Mouse (Mus musculus) gonadal fat pad, adult 2 months (tissue): Measurements from ENCODE around the gene Cntnap2. TPM values are rescaled to one million over a fixed set of nuclear protein-coding genes. Genes with fewer than 3 reads are reported as not detected.
"Not testable (repeated sequence)": the region's sequence is repeated elsewhere in the genome, so short reads cannot be mapped to it uniquely, and the experiment has no call there.

ENCODE experiments used
- DNase-seq: peaks from one replicate; pipeline ENCODE4 v3.0.0-alpha.2; 2012; ENCODE audit warnings: low read depth
- polyA plus RNA-seq: library from polyadenylated mRNA; depleted of rRNA; stranded (reverse); fragments of >200 nt; gene quantifications from 2 replicates; pipeline ENCODE4 v1.2.3, GENCODE M21; 2012

Gene Cntnap2
- polyA plus RNA-seq, 1 experiment = 0.74 TPM

DNA sequence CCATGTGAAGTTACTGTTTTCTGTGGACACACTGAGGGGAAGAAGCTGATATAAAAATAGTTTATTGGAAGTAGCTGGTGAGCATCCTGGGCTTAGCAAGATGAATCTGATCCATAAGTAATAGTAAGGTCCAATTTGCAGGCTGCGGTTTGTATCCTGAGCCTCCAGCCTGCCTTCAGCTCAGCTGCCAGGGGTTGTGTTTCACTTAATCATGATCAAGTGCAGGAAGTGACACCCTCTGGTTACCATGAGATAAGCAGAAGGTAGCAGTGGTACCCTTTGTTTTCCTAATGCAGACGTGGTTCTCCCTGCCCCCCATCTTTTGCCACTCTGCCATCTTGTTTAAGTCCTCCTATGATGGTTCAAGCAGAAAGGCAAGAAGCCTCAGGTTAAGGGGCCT is 1181.2 kb downstream of the Cntnap2 start:
- no peak for DNase-seq

DNA sequence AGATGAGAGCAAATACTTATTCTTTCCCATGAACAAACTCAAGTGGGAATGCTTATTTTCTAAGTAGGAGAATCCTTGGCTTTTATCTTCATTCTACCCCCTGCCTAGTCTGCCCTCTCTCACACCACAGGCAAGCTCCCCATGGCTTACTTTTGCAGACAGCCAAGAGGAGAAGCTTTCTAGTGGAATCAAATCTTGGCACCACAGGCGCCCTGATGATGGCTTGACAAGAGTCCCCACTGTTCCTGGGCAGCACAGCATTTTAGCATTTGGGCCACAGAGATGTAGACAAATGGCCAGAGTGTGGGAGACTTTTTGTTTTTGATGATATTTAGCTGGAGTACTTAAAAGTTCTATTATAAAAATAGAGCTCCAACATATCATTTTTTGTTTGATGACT is 1204.0 kb downstream of the Cntnap2 start:
- no peak for DNase-seq

DNA sequence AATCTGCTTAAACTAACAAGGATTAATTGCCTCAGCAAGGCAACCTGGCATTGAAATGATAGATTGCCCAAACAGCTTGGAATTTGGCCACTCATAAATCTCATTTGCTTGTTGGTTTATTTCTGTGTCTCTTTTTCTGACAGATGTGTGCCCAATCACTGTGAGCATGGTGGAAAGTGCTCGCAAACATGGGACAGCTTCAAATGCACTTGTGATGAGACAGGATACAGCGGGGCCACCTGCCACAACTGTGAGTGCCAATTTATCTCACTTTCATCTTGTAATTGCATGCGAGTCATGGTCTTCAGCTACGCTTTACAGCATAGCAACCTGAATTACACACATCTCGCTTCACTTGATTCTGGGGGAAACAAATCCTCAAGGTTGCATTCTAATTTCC is 1287.8 kb downstream of the Cntnap2 start:
- no peak for DNase-seq

DNA sequence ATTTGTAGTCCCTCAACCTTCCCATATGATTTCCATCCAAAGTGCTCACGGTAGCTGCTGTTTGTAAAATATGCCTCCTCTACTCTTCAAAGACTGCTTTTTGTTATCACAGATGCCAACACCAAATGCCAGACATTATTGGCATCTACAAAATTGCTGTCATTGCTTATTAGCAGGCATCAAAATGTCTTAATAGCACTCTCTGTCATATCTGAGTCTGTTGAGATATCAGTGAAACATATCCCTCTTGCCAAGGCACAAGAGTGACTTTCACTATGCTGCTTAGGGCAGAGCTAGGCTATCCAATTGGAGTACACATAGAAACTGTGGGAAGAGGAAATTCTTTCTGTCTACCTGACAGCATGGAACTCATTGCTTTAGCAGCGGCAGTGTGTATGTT is 1301.9 kb downstream of the Cntnap2 start:
- DNase-seq = no peak

DNA sequence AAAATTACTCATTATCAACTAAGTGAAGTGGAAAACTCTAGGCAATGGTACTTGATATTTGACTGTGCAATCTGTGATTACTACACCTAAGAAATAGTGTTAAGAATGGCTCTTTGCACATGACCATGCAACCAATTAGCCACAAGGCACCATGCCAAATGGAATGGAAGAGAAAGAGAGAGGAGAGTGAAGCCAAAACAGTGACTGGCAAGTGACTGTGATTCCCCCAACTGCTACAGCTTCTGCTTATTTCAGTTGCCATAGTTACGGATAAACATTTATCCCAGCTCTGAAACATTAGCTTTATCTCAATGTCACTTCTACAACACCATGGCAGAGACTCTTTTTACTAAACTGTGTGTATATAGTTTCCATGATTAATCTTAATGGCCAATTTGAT is 1303.0 kb downstream of the Cntnap2 start:
- no peak for DNase-seq

DNA sequence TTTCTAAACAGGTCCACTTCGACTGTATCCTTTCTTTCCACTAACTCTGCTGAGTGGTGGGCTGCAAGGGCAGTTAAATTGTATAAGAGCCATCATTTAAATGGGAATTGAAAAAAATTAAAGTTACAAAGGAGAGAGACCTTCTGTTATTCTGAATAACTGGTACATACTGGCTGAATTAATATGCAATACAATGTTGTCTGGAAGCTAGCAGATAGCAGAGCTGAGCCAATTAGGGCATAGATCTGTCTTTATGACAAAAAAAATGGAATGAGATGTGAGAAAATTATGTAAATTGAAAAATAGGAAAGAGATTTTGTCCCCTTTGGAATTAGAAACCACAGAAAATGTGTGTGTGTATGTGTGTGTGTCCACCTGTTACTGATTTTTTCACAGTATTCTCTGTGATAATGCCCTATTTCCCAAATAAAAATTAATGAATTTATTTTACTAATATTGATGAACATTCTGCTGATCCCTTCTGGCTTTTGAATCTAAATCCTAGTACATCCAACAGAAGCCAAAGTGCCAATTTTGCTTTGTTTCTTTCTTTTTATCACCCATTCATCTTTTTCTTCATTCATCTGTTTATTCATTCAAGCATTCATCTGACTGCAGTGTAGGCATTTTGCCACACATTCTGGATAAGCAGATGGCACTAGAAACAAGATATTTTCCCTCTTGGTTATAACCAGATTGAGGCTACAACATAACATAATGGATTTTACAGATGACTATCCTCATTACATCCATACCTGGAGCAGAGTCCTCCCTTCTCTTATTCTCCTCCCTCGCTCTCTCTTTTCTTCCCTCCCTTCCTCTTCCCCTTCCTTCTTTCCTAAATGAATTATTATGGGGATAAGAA is 1339.8 kb downstream of the Cntnap2 start:
- no peak for DNase-seq

DNA sequence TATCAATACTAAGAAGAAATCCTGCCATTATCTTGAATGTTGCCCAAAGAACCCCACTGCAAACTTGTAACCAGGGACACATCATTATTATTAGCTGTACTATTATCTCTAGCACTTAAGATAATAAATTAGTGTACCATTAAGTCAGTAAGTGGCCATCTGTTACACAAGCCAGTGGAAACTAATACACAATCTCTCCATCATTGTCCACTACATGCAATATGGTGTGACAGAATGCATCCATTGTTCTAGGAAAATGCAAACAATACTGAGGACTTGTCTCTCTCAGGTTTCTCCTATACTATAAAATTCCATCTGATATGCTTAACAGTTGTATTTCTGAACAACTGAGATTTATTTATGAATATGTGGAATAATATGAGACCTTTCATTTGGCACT is 1355.0 kb downstream of the Cntnap2 start:
- no peak for DNase-seq

DNA sequence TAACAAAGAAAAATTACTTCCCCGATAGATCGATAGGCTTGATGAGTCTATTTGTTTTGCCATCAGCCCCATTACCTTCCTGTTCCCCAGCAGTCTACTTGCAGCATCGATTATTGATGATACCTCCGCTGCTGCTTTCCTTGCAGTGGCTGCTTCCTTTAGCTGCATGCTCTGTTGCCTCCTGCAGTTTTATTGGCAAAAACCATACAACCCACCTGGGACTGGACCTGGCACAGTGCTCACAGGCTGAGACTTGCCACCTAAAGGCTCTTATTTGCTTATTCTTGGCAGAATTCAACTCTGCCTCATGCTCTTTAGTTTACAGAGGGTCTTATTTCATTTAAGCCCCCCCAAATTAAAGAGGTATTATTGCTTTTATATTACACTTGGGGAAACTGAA is 1355.4 kb downstream of the Cntnap2 start:
- DNase-seq = no peak

DNA sequence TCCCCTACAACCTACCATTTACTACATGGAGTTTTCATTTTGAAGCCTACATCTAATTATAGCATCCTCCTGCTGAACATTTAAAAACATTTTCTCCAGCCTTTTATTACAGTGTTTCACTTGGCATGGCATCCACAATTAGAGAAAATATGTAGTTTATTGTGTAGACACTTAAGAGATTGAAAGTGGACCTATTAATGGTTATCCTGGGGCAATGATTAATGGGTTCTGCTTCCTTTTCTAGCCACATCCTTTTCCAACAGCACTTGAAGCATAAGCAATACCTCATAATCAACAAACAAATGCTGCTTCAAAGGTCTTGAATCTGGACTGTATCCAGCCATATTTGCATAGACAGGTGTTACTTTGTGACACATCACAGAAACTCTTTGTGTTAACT is 1360.7 kb downstream of the Cntnap2 start:
- no peak for DNase-seq

DNA sequence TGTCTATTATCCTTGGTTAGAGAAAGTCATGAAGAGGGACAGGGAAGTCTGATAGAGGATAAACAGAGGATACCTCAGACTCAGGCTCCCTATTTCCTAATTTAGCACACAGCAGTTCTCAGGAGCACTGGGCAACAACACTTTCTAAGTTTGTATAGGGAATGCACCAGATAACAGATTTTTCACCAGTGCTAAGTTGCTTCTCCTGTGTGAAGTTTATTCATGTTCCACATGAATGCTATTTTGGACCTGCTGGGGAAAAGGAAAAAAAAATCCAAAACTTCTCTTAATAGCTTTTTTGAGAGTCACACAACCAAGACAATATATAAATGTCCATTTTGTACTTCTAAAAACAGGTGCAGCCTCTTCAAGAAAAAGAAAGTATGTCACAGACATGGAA is 1361.2 kb downstream of the Cntnap2 start:
- DNase-seq = no peak

DNA sequence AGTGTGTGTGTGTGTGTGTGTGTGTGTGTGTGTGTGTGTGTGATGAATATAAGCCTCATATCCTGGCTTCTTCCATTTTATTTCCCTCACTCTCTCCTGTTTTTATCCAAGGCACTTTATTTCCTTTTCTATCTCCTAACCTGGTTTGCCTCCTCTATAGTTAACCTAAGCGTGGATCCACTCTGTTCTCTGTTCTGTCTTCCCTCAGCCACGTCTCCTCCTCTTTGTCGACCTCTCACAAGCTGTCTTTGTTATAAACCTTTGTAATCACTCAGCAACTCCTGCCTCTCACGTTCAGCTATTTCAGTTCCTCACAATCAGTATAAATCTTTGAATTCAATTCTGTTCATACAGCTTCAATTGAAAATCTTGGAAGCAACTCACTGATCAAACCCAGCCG is 1369.1 kb downstream of the Cntnap2 start:
- no peak for DNase-seq

DNA sequence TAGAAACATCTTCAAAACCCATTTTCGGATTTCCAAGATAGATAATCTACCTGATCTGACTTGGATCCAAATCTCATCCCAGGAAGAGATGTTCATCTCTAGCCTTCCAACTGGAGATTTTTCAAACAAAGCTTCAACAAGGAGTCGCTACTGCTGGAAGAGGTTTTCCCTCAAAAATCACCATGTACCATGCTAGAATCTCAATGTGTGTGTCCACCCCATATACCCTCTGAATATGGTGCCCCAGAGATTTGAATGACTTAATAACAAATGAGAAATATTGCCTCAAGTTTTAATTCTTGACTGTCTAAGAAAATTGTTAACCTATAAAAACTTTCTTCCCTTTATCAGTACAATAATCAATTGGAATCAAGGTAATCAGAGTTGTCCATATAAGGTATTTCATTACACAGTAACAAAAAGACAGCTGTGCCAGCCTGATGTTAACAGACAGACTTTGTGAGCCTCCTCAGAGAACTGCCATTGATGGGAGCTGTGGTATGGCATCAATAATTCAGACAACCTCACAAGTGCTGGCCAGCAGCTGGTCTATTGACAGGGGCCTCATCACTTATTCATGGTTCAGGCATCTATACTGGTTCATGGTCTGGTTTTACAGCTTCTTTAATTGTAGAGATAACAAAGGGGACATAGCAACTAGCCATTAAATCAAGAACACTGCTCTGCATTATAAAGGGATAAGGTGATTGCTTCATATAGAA is 1391.9 kb downstream of the Cntnap2 start:
- no peak for DNase-seq

DNA sequence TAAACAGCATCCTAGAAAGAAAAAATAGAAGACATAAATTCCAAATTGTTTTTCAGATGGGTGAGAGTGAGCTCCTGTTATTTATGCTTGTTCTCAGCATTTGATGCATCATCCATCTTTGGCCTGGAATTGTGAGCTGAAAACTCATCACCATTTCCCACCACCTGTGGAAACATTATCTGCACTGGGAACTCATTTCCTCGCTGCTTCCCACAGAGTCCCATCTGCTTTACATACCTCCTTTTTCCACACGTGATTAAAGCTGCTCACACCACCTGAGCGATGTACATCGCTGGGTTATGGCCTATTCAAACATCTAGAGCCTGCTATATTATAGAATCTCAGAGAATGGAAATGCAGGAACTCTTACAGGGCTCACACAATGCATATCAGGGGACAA is 1413.5 kb downstream of the Cntnap2 start:
- no peak for DNase-seq

DNA sequence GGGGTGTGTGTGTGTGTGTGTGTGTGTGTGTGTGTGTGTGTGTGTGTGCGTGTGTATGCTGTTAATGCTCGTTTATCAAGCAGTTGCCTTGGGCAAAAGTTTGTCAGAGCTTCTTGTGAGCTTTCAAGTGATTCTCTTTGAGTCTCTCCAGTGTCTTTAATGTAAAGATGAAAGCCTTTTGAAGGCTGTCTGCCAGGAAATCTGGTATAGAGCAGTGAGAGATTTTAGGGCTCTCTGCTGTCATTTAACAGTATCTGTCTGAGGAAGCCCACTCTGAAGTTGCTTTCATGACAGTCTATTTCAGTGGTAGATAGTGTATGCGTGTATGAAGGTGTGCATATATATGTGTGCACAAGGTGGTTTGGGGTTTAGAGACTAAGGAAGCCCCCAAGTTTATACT is 1425.2 kb downstream of the Cntnap2 start:
- no peak for DNase-seq

DNA sequence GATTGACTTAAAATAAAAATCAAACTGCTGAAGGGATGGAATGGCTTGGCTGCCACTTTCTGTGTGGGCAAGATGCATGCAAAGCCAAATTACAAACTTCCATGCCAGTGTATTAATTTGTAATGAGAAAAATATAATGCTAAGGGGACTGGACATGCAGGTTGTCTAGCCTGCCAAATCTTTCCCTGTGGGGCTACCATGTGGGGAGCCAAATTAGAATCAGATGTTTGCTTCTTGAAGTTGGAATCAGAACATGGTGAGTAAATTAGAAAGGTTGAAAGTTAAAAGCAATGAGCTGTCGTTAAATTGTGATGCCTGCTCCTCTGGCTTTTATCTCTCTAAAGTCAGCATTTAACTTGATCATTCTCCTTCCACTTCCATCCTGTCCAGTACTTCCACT is 1443.6 kb downstream of the Cntnap2 start:
- DNase-seq = no peak

DNA sequence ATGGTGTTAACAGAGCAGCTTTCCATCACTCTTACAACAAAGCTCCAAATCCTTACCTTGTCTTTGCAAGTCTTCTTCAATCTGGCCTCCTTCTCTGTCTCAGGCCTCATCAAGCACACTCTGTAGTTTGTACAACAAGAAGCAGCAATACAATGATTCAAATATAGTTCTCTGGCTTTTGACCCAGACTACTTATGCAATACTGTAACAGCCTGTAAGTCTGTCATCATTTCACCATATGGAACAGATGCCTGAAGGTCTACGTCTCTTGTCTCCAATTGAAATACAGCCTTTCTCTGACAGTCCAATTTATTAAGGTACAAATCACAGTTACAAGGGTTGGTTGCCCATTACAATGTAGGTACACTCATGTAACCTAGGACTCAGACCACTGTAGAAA is 1453.7 kb downstream of the Cntnap2 start:
- DNase-seq = no peak

DNA sequence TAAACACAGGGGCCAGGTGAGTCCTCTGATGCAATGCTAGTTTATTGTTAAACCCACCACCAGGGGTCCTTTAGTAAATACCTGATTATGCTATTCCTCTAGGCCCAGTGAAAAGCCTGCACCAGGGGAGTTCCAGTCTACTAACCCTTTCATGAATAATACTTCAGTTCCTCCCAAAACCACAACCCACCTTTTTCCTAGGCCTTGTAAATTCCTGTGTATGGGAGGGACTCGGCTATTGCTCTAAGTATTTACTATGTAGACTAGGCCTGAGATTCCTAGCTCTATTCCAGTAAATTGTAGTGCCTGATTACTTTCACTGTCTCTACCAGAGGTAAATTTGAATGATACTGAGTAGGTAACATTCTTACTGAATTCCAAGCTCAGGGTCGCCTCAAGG is 1478.4 kb downstream of the Cntnap2 start:
- DNase-seq = not testable (repeated sequence)

DNA sequence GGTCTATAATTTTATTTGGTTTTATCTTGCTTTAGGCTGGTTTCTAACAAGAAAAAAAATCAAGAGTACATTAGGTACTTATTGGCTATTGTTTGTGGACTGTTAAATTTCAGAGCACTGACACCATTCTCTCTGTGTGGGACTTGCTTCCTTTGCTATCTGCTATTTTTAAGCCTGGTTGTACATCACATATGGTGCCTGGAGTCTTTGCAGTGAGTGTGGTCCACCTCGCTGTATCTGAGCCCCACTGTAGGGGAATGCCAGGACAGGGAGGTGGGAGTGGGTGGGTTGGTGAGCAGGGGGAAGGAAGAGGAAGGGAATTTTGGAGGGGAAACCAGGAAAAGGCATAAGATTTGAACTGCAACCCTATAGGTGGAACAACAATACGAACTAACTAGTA is 1504.3 kb downstream of the Cntnap2 start:
- no peak for DNase-seq

DNA sequence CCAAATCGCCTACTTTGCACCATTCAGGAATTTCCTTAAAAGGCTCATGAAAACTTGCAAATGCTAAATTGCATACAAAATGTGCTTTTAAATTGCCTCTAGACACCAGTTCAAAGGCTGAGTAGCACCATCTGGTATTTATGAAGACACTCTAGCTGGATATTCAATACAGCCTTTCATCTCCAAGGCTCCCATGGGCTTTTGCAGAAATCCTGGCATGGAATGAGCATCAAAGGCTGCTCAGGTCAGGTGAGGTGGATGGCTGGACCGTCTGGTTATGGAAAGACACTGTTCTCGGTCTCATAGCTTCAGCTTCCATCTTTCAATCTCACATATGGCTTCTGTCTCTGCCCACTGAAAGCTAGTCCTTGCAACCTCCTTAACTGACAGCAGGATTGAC is 1515.9 kb downstream of the Cntnap2 start:
- DNase-seq = no peak

DNA sequence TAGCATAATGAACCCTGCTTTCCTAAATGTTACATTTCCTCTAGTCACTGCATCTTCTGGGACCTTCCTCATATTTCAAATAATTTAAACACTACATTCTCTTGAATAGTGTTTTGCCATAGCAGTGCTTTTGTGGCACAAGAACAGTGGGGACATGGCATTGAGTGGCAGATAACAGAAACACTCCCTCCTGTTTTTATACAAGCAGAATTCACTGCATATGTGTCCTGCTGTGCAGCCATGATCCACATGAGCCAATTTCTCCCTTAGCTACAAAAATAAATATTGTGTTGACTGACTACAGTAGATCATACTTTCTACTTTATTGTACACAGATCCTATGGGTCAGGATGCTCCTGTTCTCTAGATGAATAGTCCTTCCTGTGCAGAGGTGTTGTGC is 1553.2 kb downstream of the Cntnap2 start:
- no peak for DNase-seq

DNA sequence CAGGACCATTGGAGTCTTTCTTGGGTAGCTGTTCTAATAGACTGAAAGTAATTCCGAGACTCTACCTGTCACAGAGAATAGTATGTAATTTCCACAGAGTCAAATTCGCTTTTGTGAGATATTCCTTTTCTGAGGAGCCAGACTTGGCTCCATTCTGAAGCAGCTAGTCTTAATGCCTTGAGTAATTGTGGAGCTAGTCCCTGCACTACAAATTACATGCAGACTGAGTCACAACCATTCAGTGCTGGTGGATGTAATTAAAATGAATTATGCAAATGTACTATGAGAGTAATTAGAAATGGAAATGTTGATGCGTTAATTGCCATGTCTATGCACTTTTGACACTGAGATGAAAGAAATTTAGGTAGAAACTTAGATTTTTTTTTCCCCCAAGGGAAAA is 1553.7 kb downstream of the Cntnap2 start:
- no peak for DNase-seq

DNA sequence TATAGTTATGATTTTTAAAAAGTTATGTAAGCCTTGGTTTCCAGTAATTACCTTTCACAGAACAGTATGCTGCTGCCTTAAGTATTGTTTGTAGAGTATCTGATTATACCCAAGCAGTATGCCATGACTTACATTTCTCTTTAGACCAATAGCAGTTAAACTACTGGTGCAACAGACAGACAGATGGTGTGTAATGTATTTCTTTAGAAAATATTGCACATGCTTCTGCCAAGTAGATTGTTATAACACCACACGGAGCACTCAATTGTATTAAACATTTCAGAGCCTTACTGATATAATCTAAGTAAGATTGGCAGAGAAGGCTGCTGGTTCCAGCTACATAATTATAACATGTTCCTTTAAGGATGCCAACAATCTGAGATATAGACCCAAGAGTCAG is 1609.9 kb downstream of the Cntnap2 start:
- no peak for DNase-seq

DNA sequence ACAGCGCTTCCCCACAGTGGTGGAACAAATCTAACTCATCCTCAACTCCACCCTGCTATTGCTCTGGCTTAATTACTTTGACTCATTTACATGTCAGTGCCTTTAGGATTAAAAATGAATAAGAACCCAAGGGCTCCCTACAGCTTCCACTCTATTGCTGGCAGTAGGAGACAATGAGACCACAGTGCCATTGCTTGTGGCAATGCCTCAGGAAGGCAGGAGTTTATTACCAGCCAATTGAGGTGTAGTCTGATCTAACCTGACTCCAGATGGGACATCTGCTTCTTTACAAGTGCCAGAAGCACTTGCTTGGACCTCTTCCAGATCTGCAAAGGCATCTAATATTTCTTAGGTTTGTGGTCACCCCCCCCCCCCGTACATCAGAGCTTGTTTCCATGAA is 1615.9 kb downstream of the Cntnap2 start:
- DNase-seq = no peak
